Mouse (Mus musculus) midbrain, embryonic 16.5 days (tissue): ENCODE results near the gene Mymx. TPM values are rescaled to one million over a fixed set of nuclear protein-coding genes. Genes with fewer than 3 reads are reported as not detected.

Source experiments
- ATAC-seq: fragments of 200-750 bp; cut with Nextera tagmentation; 2 replicates; pipeline ENCODE4 v1.8.0; 2017; ENCODE audit warnings: moderate TSS enrichment
- H3K27ac ChIP-seq: fragments of 300-500 bp; sonication (generic); 2 replicates; pipeline ENCODE4 v1.5.1; 2014; ENCODE audit warnings: mild to moderate bottlenecking, low read length, mixed read lengths
- H3K27me3 ChIP-seq: fragments of 300-500 bp; sonication (generic); 2 replicates; pipeline ENCODE4 v1.6.1; 2014; ENCODE audit warnings: low read depth, low read length, mixed read lengths; ENCODE audit not compliant: control insufficient read depth, insufficient read depth
- H3K36me3 ChIP-seq: fragments of 300-500 bp; sonication (generic); 2 replicates; pipeline ENCODE4 v1.6.1; 2014; ENCODE audit warnings: mild to moderate bottlenecking, low read length, moderate library complexity, mixed read lengths; ENCODE audit not compliant: control insufficient read depth, insufficient read depth
- H3K4me1 ChIP-seq: fragments of 300-500 bp; sonication (generic); 2 replicates; pipeline ENCODE4 v1.6.1; 2014; ENCODE audit warnings: mild to moderate bottlenecking, low read length, mixed read lengths; ENCODE audit not compliant: control insufficient read depth, insufficient read depth
- H3K4me2 ChIP-seq: fragments of 300-500 bp; sonication (generic); 2 replicates; pipeline ENCODE4 v1.6.1; 2014; ENCODE audit warnings: mild to moderate bottlenecking, low read length, mixed read lengths
- H3K4me3 ChIP-seq: fragments of 300-500 bp; sonication (generic); 2 replicates; pipeline ENCODE4 v1.5.1; 2014; ENCODE audit warnings: low read depth, mild to moderate bottlenecking, low read length, moderate library complexity, mixed read lengths
- H3K9ac ChIP-seq: fragments of 300-500 bp; sonication (generic); 2 replicates; pipeline ENCODE4 v1.6.1; 2014; ENCODE audit warnings: low read depth, low read length, mixed read lengths
- H3K9me3 ChIP-seq: fragments of 300-500 bp; sonication (generic); replicated peaks from 2 replicates; pipeline ENCODE4 v1.6.1; 2014; ENCODE audit warnings: mild to moderate bottlenecking, low read length, mixed read lengths; ENCODE audit not compliant: control insufficient read depth, poor library complexity, severe bottlenecking
- WGBS: fragments of 180-500 bp; shearing (Covaris S2); extraction: QIAGEN DNeasy Blood & Tissue Kit; methylation state at CpG from one replicate; pipeline ENCODE4 v1.1.7; 2014; 5-methylcytosine and 5-hydroxymethylcytosine counted together
- polyA plus RNA-seq: library from polyadenylated mRNA; unstranded; fragments of >200 nt; fragmentation: Nextera tagmentation; extraction: Ambion mirVana; gene quantifications from 2 replicates; pipeline ENCODE4 v1.2.1, GENCODE M21; 2015

Gene Mymx
- polyA plus RNA-seq, 1 experiment from 2014 or later = not detected

GRCm38 (mm10) chr17:45551816-45552451 is 50.0 kb downstream of the Mymx start:
- H3K4me1 ChIP-seq = peaks cover 35% of the 10 kb centered on the region
- H3K9ac ChIP-seq = no peak overlapping the region
- H3K4me3 ChIP-seq = no peak overlapping the region
- no peak for ATAC-seq
- no peaks in the 10 kb centered on the region for H3K9me3 ChIP-seq
- no peak overlapping the region for H3K27ac ChIP-seq
- H3K27me3 ChIP-seq = peaks cover 2% of the 10 kb centered on the region
- H3K36me3 ChIP-seq = peaks cover 2% of the 10 kb centered on the region
- no peak overlapping the region; the same call in 1 of the 2 replicates for H3K4me2 ChIP-seq
- WGBS = 2% methylated on average over 8 of the region's 8 CpGs

- Histone ChIP-seq H3K4me2 (no peak overlapping the region), H3K9me3 (no peaks in the 10 kb centered on the region), H3K9ac (no peak overlapping the region), H3K27me3 (peaks cover 8% of the 10 kb centered on the region), H3K4me3 (no peak overlapping the region), H3K27ac (no peak overlapping the region), H3K36me3 (peaks cover 6% of the 10 kb centered on the region), H3K4me1 (peaks cover 32% of the 10 kb centered on the region)
- 50% methylated on average over 7 of the region's 7 CpGs for WGBS
- no peak for ATAC-seq
These were observed 50.6 kb downstream of the Mymx start for GRCm38 (mm10) chr17:45551249-45551796.

Other genes with a start within 250 kb of the Mymx start
- gene Cdc5l, start 168.4 kb downstream of the Mymx start, polyA plus RNA-seq = 58.6 and 67.5 TPM in 2 replicates
- gene Spats1, start 126.7 kb downstream of the Mymx start, polyA plus RNA-seq = 2.5 and 3.1 TPM in 2 replicates
- 17.6 and 18.2 TPM in 2 replicates for gene Aars2, start 95.3 kb downstream of the Mymx start, polyA plus RNA-seq
- gene Tcte1, start 78.7 kb downstream of the Mymx start, polyA plus RNA-seq = 4.3 and 5.0 TPM in 2 replicates
- gene Tmem151b, start 52.4 kb downstream of the Mymx start, polyA plus RNA-seq = 31.0 and 32.5 TPM in 2 replicates
- gene Nfkbie, start 46.4 kb downstream of the Mymx start, polyA plus RNA-seq = 3.6 and 3.7 TPM in 2 replicates
- gene Slc35b2, start 38.2 kb downstream of the Mymx start, polyA plus RNA-seq = 76.0 and 79.6 TPM in 2 replicates
- gene Hsp90ab1, start 28.8 kb downstream of the Mymx start, polyA plus RNA-seq = 1,403 and 1,446 TPM in 2 replicates
- 37.8 and 40.7 TPM in 2 replicates for gene Slc29a1, start 2.5 kb downstream of the Mymx start, polyA plus RNA-seq
- 0.46 and 0.89 TPM in 2 replicates for gene Capn11, start 57.2 kb upstream of the Mymx start, polyA plus RNA-seq
- gene Mrpl14, start 84.2 kb upstream of the Mymx start, polyA plus RNA-seq = 115 and 118 TPM in 2 replicates
- 150 and 155 TPM in 2 replicates for gene Tmem63b, start 84.8 kb upstream of the Mymx start, polyA plus RNA-seq
- 0.46 TPM in 1 of 2 replicates, not detected in the other for gene 1600014C23Rik, start 131.7 kb upstream of the Mymx start, polyA plus RNA-seq